Mouse (Mus musculus) gastrocnemius, postnatal 14 days (tissue): ENCODE results near the gene Ctnnd2. TPM values are rescaled to one million over a fixed set of nuclear protein-coding genes. Genes with fewer than 3 reads are reported as not detected.
A peak's percentile ranks its signal among the peaks of the same experiment; 100 is the strongest.
"Not testable (repeated sequence)": the region's sequence is repeated elsewhere in the genome, so short reads cannot be mapped to it uniquely, and the experiment has no call there.

Experiments
- DNase-seq: peaks from one replicate; pipeline ENCODE4 v3.0.0; 2021; ENCODE audit warnings: mixed read lengths
- intact Hi-C: fragments of 180-260 bp; cut with DNase I; formaldehyde crosslinking; loops from one replicate; pipeline ENCODE4 v1.15.1; 2025; ENCODE audit warnings: low total_unique reads
- long read RNA-seq, 2 experiments: library from polyadenylated mRNA; stranded (forward); transcript quantifications; one replicate each; pipeline ENCODE4 v2.0.0; 2021
- total RNA-seq, 2 experiments: library from RNA; stranded (reverse); gene quantifications; 2 replicates each; pipeline ENCODE4 v1.2.3; 2021

Gene Ctnnd2
- under 1 TPM in 1 of 2 experiments, not detected in 1; 0.16 TPM for total RNA-seq
- long read RNA-seq, experiment 1, result 0 reads
- long read RNA-seq, experiment 2, result 0 reads

- intact Hi-C loops, result no loop called here
- peak; percentile 12 for DNase-seq
Observed at GRCm38 (mm10) chr15:30172391-30173281, at the start of gene Ctnnd2. Gene Ctnnd2 (plus strand): TSS chr15:30172593.

- intact Hi-C loops, result no loop called here
- DNase-seq, result no peak
Observed at GRCm38 (mm10) chr15:30130705-30131104, 41.7 kb upstream of the Ctnnd2 start.

GRCm38 (mm10) chr15:30139626-30140025 is 32.8 kb upstream of the Ctnnd2 start:
- intact Hi-C loops, result not testable (repeated sequence)

GRCm38 (mm10) chr15:30145413-30145812 is 27.0 kb upstream of the Ctnnd2 start:
- no peak for DNase-seq
- intact Hi-C loops, result no loop called here

More at GRCm38 (mm10) chr15:30139626-30140025, 32.8 kb upstream of the Ctnnd2 start:
- DNase-seq, result not testable (repeated sequence)

- intact Hi-C loops, result no loop called here
- DNase-seq, result no peak
Observed at GRCm38 (mm10) chr15:30152176-30152575, 20.2 kb upstream of the Ctnnd2 start.

- intact Hi-C loops, result no loop called here
- no peak for DNase-seq
Observed at GRCm38 (mm10) chr15:30157975-30158374, 14.4 kb upstream of the Ctnnd2 start.

GRCm38 (mm10) chr15:30170031-30170430 is 2.4 kb upstream of the Ctnnd2 start:
- intact Hi-C loops, result no loop called here
- DNase-seq, result no peak

- intact Hi-C loops, result no loop called here
- DNase-seq, result no peak
Observed at GRCm38 (mm10) chr15:30171493-30172195, 749 bp upstream of the Ctnnd2 start.

GRCm38 (mm10) chr15:30173370-30173941 is 1.1 kb downstream of the Ctnnd2 start:
- no peak for DNase-seq
- intact Hi-C loops, result no loop called here

GRCm38 (mm10) chr15:30174321-30174720 is 1.9 kb downstream of the Ctnnd2 start:
- DNase-seq, result no peak
- intact Hi-C loops, result no loop called here

GRCm38 (mm10) chr15:30184020-30184419 is 11.6 kb downstream of the Ctnnd2 start:
- DNase-seq, result no peak
- intact Hi-C loops, result no loop called here

- DNase-seq, result no peak
- intact Hi-C loops, result no loop called here
Observed at GRCm38 (mm10) chr15:30190872-30191271, 18.5 kb downstream of the Ctnnd2 start.

- no peak for DNase-seq
- intact Hi-C loops, result no loop called here
Observed at GRCm38 (mm10) chr15:30191931-30192668, 19.7 kb downstream of the Ctnnd2 start.

- intact Hi-C loops, result no loop called here
Observed at GRCm38 (mm10) chr15:30198429-30198828, 26.0 kb downstream of the Ctnnd2 start.

GRCm38 (mm10) chr15:30199785-30200184 is 27.4 kb downstream of the Ctnnd2 start:
- intact Hi-C loops, result no loop called here
- DNase-seq, result no peak

More at GRCm38 (mm10) chr15:30198429-30198828, 26.0 kb downstream of the Ctnnd2 start:
- no peak for DNase-seq

GRCm38 (mm10) chr15:30201211-30201610 is 28.8 kb downstream of the Ctnnd2 start:
- DNase-seq, result no peak
- intact Hi-C loops, result no loop called here

GRCm38 (mm10) chr15:30201617-30202016 is 29.2 kb downstream of the Ctnnd2 start:
- intact Hi-C loops, result no loop called here
- no peak for DNase-seq

GRCm38 (mm10) chr15:30212746-30213145 is 40.4 kb downstream of the Ctnnd2 start:
- no peak for DNase-seq
- intact Hi-C loops, result no loop called here

- no peak for DNase-seq
- intact Hi-C loops, result no loop called here
Observed at GRCm38 (mm10) chr15:30215871-30216270, 43.5 kb downstream of the Ctnnd2 start.
